Mouse (Mus musculus) erythroblast, adult 5-6 weeks (primary cell): ENCODE data around the gene Bad. TPM values are rescaled to one million over a fixed set of nuclear protein-coding genes. Genes with fewer than 3 reads are reported as not detected.

Experiments used
- ATAC-seq: replicated peaks from 2 replicates; pipeline ENCODE4 v1.8.0; 2016; ENCODE audit warnings: moderate number of reproducible peaks, mild to moderate bottlenecking, moderate TSS enrichment, inconsistent platforms; ENCODE audit not compliant: poor library complexity, low FRiP score, severe bottlenecking
- total RNA-seq, 2 experiments: library from RNA; stranded (forward) in 1 of 2; stranded (reverse) in 1 of 2; fragments of 150-400 nt in 1 of 2; fragments of 200-764, 138-1000 nt in 1 of 2; gene quantifications; 2 replicates each; pipeline versions ENCODE4 v1.2.3 to v1.2.4; 2015 to 2017; ENCODE audit warnings: low replicate concordance in 2 of 2

Bad gene
- total RNA-seq, 2 experiments from 2014 or later, result 2.1 to 9.5 TPM

- ATAC-seq, result 0 out of 2 replicates have a peak, but pooled peaks have one; percentile 29
Observed at GRCm38 (mm10) chr19:6951994-6952711, 10.5 kb downstream of the Bad start.

DNA sequence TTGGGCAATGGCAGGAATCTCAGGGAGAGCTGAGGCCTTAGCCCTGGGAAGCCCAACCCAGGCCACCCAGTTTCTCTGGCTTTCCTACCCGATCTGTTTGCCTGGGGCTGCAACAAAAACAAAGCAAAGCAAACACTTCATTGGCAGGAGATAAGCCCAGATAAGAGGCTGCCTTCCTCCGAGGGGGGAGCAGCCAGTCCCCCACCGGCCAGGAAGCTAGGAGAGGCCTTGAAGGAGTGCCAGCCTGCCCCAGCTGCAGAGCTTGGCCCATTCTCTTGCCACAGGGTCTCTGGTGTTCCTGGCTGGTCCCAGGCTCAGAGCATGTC is 11.0 kb downstream of the Bad start:
- ATAC-seq, result no peak

DNA sequence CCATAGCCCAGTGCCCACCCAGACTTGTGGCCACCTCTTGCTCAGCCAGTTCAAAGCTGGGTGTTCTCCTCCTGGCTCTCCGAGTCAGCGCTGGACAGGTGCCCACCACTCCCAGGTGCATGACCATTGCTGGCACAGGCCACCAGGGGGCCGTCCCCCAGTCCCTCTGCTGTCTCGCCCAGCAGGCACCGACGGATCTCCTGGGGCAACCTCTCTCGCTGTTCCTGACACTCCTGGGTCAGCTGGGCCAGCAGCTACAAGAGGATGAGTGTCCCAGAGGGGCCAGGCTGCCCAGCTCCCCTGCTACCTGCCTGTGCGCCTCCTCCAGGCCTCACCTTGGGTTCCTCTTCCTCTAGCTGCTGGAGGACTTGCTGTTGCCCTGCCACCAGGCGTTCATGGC is 12.4 kb downstream of the Bad start:
- no peak for ATAC-seq

DNA sequence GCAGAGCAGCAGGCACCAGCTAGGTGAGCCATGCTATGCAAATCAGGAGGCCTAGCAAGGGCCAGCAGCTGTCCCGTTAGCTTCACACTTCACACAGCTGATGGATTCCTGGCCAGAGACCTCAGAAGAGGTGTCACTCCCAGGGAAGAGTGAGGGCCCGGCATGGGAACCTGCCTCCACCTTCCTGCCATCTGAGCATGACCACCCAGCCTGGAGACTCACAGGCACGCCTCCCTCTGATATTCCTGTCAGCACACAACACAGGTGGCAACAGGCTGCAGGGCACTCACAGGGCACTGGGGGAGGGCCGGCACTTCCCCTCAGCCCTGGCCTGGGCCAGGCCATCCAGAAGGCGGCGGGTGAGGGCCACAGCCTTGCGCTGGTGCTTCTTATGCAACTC is 13.8 kb downstream of the Bad start:
- ATAC-seq, result no peak

DNA sequence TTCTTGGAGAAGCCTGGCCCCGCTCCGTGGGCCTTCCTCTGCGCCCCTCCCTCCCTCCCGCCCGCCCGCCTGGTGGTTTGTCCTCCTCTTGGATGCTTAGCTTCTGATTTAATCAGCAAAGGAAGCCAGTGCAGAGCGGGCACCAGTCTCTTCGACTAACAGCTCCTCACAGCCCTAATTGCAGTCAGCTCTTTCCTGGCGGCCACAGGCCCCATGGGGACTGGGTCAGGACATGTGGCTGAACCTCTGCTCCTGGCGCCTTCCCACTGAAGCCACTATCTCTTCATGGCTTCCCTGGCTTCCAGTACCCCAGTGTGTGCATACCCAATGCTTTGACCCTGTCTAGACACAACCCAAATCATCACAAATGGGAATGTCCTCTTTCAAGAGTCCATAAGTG is 14.8 kb downstream of the Bad start:
- ATAC-seq, result no peak

GRCm38 (mm10) chr19:6968491-6969271 is 27.0 kb downstream of the Bad start:
- ATAC-seq, result no peak

GRCm38 (mm10) chr19:6969291-6969664 is 27.6 kb downstream of the Bad start:
- ATAC-seq, result no peak

- peak; percentile 48 for ATAC-seq
Observed at GRCm38 (mm10) chr19:6969665-6970381, 28.2 kb downstream of the Bad start.

GRCm38 (mm10) chr19:6970460-6971085 is 28.9 kb downstream of the Bad start:
- no peak for ATAC-seq

DNA sequence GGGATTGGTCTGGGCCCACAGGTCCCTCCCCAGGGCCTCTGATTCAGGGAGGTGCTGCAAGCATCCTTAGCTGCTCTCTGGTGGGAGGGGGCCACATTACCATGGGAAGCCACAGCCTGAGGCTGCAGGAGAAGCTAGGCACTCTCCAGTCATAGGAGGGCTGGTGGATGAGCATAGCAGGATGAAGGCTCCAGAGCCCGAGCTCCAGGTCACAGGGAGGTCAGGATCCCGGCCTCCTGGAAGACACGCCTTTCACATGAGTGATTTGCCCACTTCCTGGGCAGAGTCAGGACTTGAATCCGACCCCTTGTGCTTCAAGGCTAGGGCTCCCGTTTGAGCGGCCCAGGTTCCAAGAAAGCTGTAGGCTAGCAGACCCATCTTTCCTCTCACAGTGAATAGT is 30.0 kb downstream of the Bad start:
- ATAC-seq, result no peak

GRCm38 (mm10) chr19:6972247-6972917 is 30.7 kb downstream of the Bad start:
- no peak for ATAC-seq

GRCm38 (mm10) chr19:6973581-6974190 is 32.0 kb downstream of the Bad start:
- ATAC-seq, result no peak

DNA sequence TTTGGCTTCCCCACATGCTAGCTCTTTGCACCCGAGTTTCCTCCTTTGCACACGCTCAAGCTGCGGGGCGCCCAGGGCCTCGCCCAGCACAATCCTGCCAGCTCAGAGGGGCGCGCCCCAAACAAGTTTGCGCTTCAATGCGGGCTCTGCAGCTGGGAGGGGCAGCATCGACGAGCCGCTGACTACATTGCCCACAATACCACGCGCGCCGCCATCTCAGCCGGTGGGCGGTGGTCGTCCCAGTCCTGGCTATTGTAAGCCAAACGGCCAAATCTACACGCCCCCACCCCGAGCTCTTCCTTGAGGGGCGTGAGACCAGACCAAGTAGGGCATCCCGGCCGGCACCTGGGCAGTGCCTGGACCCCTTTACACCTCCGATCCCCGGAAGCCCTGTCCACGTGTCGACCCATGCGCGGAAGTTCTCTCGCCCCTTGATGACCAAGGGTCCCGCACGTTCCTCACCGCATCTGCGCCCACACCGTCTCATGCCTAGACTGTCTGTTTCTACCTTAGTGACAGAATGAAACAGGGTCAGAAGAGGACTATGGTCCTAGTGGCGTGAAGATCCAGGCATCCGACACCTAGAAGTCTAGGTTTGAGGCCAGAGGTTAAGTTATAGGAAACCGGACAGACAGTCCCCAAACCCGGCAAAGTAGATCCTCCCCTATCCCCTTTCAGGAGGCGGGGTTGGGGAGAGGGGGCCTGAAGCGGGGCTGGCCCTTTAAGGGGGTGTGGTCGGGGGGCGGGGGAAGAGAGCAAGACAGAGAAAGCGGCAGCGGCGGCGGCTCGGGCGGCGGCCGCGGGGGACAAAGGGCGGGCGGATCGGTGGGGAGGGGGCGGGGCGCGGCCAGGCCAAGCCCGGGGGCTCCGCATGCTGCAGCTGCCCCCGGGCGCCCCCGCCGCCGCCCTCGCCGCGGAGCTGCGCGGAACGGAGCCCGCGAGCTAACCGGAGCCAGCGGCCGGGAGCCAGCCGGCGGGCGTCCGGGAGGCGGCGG is 32.8 kb downstream of the Bad start, which contains the start of gene Ppp1r14b:
Gene Ppp1r14b, plus strand, starts transcription at position 758 of the 995 bp plus-strand sequence.
- ATAC-seq, result peak; percentile 59

DNA sequence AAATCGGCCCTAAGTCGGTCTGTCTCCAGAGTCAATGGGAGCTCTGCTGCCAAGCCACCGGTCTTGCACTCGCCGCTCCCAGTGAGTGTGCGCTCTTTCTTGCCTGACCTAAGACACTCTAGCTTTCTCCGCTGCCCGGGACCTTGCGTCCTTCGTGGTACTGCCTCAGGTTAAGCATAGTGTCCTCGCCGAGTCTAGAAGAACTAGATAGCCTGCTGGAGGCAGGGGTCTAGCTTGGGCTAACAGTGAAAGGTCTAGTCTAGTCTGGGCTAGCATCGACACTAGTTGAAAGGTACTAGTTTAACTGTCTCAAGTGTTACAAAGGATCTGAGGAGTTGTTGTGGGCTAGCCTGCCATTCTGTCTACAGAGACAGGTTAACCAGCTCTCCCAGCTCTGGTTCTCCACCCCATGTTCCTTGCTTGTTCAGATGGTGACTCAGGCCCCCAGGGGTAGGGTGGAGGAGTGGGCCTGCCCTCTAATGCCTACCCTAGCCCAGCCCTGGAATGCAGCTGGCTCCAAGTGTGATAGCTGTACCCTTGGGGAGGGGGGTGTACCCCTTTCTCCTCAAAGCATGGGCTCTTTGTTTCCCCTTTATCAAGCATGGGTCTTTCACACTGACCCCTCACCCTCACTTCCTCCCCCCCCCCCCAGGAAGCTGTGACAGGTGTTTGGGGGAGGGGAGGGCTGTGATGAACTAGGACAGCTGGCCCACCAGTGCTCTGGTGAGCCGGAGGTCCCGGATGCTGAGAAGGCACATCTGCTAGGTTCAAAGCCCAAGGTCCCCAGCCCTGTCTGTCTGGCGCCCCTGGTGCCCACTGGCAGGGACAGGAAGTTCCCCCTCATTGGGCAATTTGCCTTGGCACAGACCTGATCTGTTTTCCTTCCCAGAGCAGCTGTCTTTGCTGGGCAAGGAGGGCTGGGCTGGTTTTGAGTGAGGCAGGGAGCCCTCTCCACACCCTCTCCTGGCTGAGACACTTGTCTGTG is 34.2 kb downstream of the Bad start, which contains the start of gene Plcb3:
Gene Plcb3, minus strand, starts transcription at position 934 of the 985 bp plus-strand sequence.
- no peak for ATAC-seq

DNA sequence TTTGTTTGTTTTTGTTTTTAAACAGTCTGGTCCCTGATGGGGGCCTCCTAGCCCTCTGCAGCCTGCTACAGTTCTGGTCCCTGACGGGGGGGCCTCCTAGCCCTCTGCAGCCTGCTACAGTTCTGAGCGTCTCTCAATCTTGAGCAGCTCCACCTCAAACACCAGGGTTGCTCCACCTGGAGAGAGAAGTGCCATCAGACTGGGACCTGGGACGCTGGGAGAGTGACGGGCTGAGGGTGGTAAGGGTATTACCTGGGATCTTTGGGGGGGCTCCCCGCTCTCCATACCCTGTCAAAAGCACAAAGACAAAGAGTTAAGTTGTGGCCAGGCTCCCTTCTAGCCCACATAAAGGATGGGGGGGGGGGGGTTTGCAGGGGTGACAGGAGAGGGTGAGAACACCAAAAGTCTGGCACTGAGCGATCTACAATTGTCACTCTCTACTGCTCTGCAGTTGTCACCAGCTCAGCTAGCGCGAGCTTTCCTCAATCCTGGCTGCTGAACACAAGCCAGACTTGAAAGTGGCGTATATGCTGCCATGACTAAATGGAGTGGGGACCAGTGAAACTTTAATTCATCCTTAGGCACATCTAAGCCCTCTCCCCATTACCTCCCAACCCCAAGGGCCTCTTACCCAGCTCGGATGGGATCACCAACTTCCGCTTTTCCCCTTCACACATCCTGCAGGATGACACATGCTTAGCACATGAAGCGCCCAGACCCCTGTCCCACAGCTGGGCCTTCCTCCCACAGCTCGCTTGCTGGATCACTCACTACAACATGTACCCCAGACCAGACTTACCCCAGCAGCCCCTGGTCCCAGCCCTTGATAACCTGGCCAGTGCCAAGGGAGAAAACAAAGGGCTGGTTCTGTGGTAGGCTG is 36.3 kb downstream of the Bad start:
- no peak for ATAC-seq

- no peak for ATAC-seq
Observed at GRCm38 (mm10) chr19:6978639-6978974, 36.9 kb downstream of the Bad start.
